Mouse (Mus musculus) neutrophil, adult 5-6 weeks (primary cell): ENCODE results near the gene Sp8. TPM values are rescaled to one million over a fixed set of nuclear protein-coding genes. Genes with fewer than 3 reads are reported as not detected.

ENCODE experiments used
- ATAC-seq: fragments of 151-379, 151-347 bp; 2 replicates; pipeline ENCODE4 v1.8.0; 2017; ENCODE audit warnings: mild to moderate bottlenecking, moderate TSS enrichment; ENCODE audit not compliant: insufficient number of reproducible peaks, poor library complexity, low FRiP score, severe bottlenecking; ENCODE audit errors: extremely low read depth
- total RNA-seq: library from RNA; stranded (forward); fragments of 200-1000 nt; gene quantifications from 2 replicates; pipeline ENCODE4 v1.2.3, GENCODE M21; 2017

Gene Sp8
- total RNA-seq, 1 experiment from 2014 or later, result 0.12 TPM

DNA sequence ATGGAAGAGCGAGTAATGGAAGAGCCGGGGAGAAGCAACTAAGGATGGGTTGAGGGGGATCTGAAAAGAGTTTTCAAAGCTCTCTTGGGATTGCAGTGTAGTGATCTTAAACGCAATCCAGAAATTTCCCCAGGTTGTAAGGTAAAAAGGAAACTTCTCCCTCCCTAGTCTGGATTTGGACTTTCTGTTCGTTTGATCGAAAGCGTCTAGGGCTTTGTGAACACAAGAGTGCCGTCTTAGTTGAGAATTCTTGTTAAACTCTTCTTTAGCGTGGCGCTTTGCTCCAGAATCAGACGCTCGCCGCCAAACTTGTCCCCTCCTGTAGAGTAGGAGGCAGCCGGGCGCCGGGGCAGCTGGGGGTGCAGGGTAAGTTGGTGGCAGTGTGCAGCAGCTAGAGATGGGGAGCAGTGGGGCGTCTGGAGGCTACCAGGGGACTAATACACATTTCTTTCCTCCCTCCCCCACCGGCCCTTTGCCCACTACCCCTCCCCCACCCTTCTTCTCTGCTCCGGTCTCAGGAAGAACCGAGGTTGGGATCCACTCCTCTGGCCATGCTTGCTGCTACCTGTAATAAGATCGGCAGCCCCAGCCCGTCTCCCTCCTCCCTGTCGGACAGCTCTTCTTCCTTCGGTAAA is 1.8 kb downstream of the Sp8 start:
- no peak for ATAC-seq

DNA sequence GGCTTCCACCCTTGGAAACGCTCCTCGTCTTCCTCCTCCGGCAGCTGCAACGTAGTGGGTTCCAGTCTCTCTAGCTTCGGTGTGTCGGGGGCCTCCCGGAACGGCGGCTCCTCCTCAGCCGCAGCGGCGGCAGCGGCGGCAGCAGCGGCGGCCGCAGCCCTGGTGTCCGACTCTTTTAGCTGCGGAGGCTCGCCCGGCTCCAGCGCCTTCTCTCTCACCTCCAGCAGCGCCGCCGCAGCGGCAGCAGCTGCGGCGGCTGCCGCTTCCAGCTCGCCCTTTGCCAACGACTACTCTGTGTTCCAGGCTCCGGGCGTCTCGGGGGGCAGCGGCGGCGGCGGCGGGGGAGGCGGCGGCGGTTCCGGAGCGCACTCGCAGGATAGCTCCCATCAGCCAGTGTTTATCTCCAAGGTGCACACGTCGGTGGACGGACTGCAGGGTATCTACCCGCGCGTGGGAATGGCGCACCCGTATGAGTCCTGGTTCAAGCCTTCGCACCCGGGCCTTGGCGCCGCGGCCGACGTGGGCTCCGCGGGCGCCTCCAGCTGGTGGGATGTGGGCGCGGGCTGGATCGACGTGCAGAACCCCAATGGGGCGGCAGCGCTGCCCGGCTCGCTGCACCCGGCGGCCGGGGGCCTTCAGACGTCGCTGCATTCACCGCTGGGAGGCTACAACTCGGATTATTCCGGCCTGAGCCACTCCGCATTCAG is 2.5 kb downstream of the Sp8 start:
- ATAC-seq, result no peak

DNA sequence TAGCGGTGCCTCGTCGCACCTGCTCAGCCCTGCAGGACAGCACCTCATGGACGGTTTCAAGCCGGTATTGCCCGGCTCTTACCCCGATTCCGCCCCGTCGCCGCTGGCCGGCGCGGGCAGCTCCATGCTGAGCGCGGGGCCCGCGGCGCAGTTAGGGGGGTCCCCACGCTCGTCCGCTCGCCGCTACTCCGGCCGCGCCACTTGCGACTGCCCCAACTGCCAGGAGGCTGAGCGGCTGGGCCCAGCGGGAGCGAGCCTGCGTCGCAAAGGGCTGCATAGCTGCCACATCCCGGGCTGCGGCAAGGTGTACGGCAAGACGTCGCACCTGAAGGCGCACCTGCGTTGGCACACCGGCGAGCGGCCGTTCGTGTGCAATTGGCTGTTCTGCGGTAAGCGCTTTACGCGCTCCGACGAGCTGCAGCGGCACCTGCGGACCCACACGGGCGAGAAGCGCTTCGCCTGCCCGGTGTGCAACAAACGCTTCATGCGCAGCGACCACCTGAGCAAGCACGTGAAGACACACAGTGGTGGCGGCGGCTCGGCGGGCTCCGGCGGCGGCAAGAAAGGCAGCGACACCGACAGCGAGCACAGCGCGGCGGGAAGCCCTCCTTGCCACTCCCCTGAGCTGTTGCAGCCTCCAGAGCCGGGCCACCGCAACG is 3.2 kb downstream of the Sp8 start:
- ATAC-seq, result no peak

DNA sequence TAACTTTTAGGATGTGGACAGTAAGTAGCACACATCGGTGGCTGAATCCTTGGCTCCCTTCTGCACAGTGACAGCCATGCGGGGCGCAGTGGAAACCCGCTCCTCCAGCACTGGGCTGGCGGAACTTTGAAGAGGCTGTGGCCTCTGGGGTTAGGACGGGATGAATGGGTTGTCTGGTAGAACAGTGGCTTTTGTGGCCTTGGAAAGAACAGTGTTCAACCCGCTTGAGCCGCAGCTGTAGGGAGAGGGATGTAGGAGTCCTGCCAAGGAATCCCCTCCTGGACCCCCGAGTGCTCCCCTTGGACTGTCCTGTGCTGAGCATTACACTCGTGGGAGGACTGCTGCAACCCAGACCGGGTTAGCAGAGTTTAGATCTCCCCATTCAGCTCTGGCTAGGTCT is 3.9 kb downstream of the Sp8 start:
- ATAC-seq, result no peak

DNA sequence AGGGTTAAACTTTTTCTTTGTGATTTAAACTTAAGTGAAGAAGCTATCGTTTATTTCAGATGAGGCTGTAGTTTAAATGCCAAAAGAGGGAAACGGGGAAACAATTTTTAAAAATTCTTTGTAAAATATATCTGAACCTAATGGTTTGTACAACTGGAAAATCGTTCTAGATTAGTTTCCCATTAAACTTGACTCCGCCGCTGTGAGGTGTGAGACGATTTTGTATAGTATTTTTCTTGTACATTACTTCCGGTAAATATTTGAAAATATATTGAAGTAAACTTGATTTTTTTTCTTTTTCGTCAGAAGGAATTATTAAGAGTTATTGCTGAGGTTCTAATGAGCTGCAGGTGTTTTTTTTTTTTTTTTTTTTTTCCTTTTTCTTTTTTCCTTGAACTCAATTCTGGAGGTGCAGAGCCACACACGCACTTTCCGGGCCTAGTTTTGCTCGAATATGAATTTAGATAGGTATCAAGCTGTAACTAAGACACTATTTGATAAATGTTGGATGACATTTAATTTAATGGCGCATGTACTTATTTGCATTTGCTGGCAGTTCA is 4.8 kb downstream of the Sp8 start:
- ATAC-seq, result no peak

DNA sequence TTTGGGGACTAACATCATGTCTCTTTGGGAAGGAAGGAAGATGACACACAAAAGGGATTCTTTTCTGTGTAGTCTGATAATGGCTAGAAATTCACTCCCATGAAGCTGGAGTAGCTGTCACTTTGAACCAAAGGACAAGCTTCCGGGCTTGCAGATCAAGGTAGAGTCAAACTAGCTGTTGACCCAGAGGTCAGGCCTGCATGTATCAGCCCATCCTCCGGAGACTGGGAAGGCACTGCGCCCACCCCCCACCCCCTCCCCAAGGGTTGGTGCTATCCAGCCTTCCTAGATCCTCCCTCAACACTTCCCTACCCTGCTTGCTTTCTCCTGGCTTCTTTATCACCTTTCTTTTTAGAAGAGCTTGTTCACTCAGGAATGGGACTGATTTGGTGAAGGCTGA is 7.2 kb downstream of the Sp8 start:
- no peak for ATAC-seq

DNA sequence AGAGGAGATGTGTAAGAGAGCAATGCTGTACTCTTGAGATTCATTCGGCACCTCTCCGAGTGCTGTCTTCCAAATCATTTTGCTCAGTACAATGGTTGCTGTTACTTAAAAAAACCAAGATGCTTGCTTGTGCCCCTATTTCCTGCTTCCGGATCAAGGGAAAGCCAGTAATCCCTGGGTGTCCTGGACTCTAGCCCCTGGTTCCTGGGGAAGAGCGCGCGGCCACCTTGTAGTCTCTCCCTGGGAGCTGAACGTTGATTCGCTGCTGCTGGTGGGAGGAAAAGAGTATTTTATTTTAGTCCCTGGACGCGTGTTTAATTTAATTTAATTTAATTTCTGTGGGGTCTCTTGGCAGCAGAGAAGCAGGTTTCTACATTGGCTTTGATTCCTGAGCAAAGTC is 8.3 kb downstream of the Sp8 start:
- ATAC-seq, result no peak

DNA sequence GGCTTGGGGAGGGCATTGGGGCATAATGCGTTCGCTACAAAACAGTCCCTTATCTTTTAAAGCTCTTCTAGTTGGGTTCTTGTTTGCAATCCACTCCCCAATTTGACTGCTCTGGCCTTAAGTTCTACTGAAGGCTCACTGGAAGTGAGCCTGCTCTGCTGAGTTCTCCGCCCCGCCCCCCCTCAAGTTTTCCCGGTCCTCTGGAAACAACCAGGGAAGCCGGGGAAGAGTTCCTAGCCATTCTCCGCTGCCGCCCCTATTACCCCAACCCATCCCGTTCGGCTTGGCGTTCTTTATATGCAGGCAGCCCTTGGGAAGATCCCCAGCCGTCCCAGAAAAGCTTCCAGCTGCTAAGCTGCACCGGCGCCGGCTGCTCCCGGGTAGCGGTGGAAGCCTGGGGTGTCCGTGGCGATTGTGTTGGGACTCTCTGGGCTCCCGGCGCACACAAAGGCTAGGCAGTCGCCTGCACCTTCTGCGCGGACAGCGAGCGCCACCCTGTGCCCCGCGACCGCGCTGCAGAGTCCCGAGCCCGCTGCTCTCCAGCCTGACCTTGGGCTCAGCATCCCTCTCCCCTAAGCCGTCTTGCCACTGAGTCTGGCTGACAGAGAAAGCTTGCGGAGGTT is 8.8 kb downstream of the Sp8 start:
- ATAC-seq, result no peak

DNA sequence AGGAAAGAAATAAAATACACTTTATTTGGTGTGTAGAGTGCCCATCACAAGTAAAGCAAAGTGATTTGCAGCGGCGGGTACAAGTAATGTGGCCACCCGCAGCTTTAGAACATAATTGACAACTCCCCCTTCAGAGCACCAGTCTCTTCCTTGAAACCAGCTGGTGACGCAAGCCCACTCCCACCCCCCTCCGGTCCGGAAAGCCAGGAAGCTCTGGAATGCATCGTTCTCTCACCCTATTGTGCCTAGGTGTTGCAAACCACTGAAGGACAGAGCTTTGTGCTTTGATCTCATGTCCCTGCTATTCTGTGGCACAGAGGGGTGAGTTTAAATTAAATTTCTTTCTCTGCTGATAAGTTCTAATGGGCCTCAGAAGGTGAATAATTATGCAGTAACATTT is 10.0 kb downstream of the Sp8 start:
- no peak for ATAC-seq

DNA sequence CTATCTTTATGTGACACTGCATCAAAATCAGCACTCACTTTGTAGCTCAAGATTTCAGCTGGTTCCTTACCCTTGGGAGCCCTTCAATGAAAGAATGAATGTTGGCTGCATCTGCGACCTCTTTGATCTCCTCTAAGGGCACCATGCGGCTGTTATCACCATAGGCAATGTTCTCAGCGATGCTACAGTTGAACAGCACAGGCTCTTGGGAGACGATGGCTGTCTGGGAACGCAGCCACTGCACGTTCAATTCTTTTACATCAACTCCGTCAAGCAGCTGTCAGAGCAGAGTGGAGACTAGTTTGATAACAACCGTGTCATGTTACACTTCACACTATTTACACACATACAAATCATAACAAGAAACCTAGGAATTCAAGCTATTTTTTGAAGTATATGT is 26.5 kb downstream of the Sp8 start:
- ATAC-seq, result no peak

DNA sequence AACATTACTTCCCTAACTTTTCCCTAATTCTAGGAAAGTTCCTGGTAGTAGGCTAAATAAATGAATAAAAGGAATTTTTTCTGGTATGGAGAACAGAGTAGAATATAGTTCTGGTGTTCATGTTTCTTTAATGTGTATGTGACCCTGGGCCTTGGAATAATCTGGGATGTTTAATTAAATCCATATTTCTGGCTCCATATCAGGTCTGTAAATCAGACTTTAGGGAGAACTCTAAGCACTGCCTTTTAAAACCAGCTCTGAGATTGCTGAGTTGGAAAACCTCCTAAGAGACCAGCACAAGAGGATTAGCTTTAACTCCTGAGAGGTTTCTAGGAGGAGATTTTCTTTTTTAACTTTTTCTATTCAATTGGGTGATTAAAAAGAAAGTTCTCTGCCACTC is 36.7 kb downstream of the Sp8 start:
- no peak for ATAC-seq

DNA sequence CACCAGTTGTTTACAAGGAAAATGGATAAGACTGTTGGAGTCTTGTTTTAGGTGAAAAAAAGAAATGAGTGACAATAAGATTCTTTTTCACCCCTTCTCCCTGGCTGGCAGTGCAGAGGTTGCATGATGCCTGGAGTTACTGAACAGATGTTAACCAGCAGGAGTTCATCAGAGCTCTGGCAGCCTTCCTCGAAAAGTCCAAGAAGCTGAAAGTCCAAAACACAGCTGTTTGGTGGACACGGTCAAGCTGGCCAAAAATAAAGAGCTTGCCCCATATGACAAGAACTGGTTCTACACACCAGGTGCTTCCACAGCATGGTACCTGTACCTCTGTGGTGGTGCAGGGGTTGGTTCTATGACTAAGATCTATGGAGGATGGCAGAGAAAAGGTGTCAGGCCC is 41.8 kb downstream of the Sp8 start:
- no peak for ATAC-seq

Other genes with a start within 250 kb of the Sp8 start
- gene Abcb5, start 120.1 kb downstream of the Sp8 start, total RNA-seq, result not detected in 2 replicates